Mouse (Mus musculus) liver, embryonic 14.5 days (tissue): ENCODE measurements around the gene Rrn3.

Source experiments
- CTCF ChIP-seq: IDR thresholded peaks from 2 replicates; pipeline ENCODE4 v1.5.1; 2016; ENCODE audit warnings: antibody characterized with exemption, low read depth, control low read depth
- EP300 ChIP-seq: IDR thresholded peaks from 2 replicates; pipeline ENCODE4 v1.6.1; 2016; ENCODE audit warnings: antibody characterized with exemption, low read depth

DNA sequence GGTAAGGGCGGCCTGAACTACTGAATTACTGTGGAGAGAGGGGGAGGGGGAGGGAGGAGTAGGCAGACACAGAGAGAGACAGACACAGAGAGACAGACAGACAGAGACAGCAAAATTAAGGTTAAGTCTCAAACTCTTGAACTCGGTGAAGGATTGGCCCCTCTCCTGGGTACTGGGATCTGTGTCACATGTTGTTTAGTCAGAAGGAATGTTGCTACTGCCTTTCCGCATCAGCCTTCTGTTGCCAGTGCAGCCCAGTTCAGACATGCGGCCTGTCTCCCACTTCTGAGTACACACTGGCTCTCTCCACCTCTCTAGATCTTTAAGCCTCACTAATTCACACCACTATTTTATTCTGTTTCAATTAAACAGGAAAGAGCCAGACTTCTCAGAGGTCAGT lies 46.0 kb downstream of the Rrn3 start:
- no peak for TF ChIP-seq CTCF
- TF ChIP-seq EP300, result no peak
